Mouse (Mus musculus): ENCODE measurements around the gene Tbc1d10b. TPM values are rescaled to one million over a fixed set of nuclear protein-coding genes. Genes with fewer than 3 reads are reported as not detected.

Tbc1d10b gene
- polyA plus RNA-seq, 1 experiment, result 6.3 TPM

DNA sequence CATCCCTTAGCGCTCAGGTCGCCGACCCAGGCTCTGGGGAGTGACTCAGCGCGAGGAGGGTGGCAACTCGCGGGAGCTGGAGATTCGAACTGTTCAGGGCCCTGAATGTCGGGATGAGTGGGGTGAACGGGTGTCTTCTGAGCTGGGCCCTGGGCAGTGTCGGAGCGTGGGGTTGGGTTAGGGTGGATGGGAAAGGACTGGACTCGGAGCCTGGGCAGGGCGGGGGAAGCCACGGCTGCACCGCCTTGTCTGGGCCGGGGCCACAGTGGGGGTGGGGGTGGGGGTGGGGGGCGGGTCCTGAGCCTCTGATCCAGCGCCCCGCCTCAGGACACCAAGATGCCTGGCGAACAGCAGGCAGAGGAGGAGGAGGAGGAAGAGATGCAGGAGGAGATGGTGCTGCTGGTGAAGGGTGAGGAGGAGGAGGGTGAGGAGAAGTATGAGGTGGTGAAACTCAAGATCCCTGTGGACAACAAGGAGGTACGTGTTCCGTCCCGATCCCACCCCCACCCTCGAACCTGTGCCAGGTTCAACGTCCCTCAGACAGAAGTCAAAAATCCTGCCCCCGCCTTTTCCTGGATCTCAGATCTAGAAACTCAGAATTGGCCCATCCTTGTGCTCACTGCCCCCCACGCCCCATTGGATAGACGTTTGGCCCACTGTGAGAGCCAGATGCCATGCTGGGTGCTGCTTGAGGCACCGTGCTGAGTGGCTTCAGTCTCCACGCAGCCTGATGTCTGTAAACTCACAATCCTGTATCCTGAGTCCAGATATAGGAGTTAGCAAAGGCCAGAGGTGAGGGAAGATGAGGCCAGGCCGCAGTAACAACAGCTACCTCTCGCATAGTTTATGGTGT, 36.6 kb upstream of the Tbc1d10b start:
- no peak for TF ChIP-seq POLR2A (IDR thresholded peaks at IDR 0.05; ENCODE audit: control insufficient read depth, low read depth, low read length)
- TF ChIP-seq CTCF (IDR thresholded peaks at IDR 0.05; ENCODE audit: control insufficient read depth, insufficient read depth, insufficient replicate concordance, low read depth, low read length), result no peak
- H3K4me1 ChIP-seq (ENCODE audit: control insufficient read depth, insufficient read depth, low read length), result peaks cover 11% of the 10 kb centered on the region
- no peaks in the 10 kb centered on the region for H3K27me3 ChIP-seq (ENCODE audit: control insufficient read depth, insufficient read depth, low read length)
- H3K27ac ChIP-seq (ENCODE audit: control insufficient read depth, insufficient read depth, low read depth, low read length), result peak overlapping the region; percentile 90
- H3K4me3 ChIP-seq (ENCODE audit: control insufficient read depth, low read depth, low read length), result peak overlapping the region; percentile 81
- H3K36me3 ChIP-seq (ENCODE audit: control insufficient read depth, insufficient read depth, low read length), result no peaks in the 10 kb centered on the region; the same call in 1 of the 2 replicates

DNA sequence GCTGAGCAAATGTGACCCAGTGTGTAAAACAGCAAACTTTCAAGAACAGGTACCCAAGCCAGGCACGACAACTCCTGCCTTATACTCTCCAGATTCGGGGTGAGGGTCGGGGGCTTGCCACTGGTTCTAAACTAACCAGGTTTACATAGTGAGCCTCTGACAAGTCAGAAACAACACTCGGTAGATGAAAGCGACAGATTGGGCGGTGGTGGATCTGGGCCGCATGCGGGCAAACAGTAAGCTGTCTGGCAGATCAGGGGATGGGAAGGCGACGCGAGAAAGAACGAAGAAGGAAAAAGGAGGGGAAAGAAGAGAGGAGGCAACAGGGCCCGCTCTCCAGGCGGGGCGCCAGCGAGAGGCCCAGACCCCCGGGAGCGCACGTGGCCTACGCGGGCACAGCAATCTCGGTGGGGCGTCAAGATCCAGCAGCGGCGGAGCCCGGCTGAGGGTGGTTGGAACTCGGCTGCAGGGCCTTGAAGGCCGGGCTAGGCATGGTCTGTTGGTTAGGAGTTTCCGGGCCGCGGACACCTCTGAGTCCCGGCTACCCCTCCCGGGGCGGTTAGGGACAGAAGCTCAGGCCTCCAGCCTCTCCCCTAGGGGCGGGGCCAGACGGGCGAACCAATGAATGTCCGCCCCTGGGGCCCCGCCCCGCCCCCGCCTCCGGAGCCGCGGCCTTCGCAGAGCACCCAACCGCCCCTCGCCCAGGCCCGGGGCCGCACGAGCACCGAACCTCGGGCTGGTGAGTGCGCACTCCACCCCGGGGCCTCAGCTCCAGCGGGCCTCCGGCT, 35.8 kb upstream of the Tbc1d10b start, which contains the start of gene Zfp771:
Zfp771 (plus strand) TSS at position 405 of the 788 bp plus-strand sequence.
- Histone ChIP-seq H3K27me3 (ENCODE audit: control insufficient read depth, insufficient read depth, low read length) (no peaks in the 10 kb centered on the region), H3K36me3 (ENCODE audit: control insufficient read depth, insufficient read depth, low read length) (no peaks in the 10 kb centered on the region), H3K27ac (ENCODE audit: control insufficient read depth, insufficient read depth, low read depth, low read length) (peak within 1 kb of the TSS; percentile 90), H3K4me1 (ENCODE audit: control insufficient read depth, insufficient read depth, low read length) (peaks cover 11% of the 10 kb centered on the region), H3K4me3 (ENCODE audit: control insufficient read depth, low read depth, low read length) (peak within 1 kb of the TSS; percentile 83)
- TF ChIP-seq CTCF (IDR thresholded peaks at IDR 0.05; ENCODE audit: control insufficient read depth, insufficient read depth, insufficient replicate concordance, low read depth, low read length) (no peak), POLR2A (IDR thresholded peaks at IDR 0.05; ENCODE audit: control insufficient read depth, low read depth, low read length) (peak; percentile 79)

DNA sequence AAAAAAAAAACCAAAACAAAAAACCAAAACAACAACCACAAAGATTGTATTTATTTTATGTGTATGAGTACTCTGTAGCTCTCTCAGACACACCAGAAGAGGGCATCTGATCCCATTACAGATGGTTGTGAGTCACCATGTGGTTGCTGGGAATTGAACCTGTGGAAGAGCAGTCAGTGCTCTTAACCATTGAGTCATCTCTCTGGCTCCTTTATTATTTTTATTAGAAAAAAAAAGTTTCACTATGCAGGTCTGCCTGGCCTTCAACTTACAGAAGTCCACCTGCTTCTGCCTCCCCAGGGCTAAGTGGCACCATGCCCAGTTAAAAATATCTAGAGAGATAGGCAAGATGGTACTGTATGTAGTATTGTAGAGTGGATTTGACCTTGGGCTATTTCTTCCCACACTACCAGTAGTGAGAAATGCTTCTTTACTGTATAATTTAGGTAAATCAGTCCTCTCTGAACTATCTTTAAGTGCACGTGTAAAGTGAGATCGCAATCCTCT, 35.1 kb upstream of the Tbc1d10b start:
- Histone ChIP-seq H3K27me3 (ENCODE audit: control insufficient read depth, insufficient read depth, low read length) (no peaks in the 10 kb centered on the region), H3K4me3 (ENCODE audit: control insufficient read depth, low read depth, low read length) (peak overlapping the region; percentile 83), H3K36me3 (ENCODE audit: control insufficient read depth, insufficient read depth, low read length) (no peaks in the 10 kb centered on the region), H3K4me1 (ENCODE audit: control insufficient read depth, insufficient read depth, low read length) (peaks cover 11% of the 10 kb centered on the region), H3K27ac (ENCODE audit: control insufficient read depth, insufficient read depth, low read depth, low read length) (peak overlapping the region; percentile 87)
- TF ChIP-seq CTCF (IDR thresholded peaks at IDR 0.05; ENCODE audit: control insufficient read depth, insufficient read depth, insufficient replicate concordance, low read depth, low read length) (no peak), POLR2A (IDR thresholded peaks at IDR 0.05; ENCODE audit: control insufficient read depth, low read depth, low read length) (no peak)

DNA sequence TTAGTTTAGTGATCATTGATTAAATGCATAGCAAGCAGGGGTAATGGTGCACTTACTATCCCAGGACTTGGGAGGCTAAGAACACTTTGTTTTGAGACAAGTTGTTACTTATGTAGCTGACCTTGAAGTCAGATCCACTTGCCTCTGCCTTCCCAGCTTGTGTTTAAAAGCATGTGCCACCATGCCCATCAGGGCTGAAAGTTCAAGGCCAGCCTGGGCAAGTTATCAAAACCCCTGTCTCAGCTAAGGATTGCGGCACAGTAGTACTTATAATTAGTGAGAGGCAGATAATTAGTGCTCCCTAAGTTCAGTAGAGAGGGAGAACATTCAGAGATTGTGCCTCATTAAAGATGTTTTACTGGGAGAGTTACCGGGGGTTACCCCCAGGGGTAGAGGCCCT, 26.5 kb upstream of the Tbc1d10b start:
- peaks cover 4% of the 10 kb centered on the region for H3K4me1 ChIP-seq (ENCODE audit: control insufficient read depth, insufficient read depth, low read length)
- no peaks in the 10 kb centered on the region for H3K27me3 ChIP-seq (ENCODE audit: control insufficient read depth, insufficient read depth, low read length)
- H3K4me3 ChIP-seq (ENCODE audit: control insufficient read depth, low read depth, low read length), result no peak overlapping the region
- H3K36me3 ChIP-seq (ENCODE audit: control insufficient read depth, insufficient read depth, low read length), result no peaks in the 10 kb centered on the region
- TF ChIP-seq POLR2A (IDR thresholded peaks at IDR 0.05; ENCODE audit: control insufficient read depth, low read depth, low read length) (no peak), CTCF (IDR thresholded peaks at IDR 0.05; ENCODE audit: control insufficient read depth, insufficient read depth, insufficient replicate concordance, low read depth, low read length) (no peak)
- no peak overlapping the region for H3K27ac ChIP-seq (ENCODE audit: control insufficient read depth, insufficient read depth, low read depth, low read length)

DNA sequence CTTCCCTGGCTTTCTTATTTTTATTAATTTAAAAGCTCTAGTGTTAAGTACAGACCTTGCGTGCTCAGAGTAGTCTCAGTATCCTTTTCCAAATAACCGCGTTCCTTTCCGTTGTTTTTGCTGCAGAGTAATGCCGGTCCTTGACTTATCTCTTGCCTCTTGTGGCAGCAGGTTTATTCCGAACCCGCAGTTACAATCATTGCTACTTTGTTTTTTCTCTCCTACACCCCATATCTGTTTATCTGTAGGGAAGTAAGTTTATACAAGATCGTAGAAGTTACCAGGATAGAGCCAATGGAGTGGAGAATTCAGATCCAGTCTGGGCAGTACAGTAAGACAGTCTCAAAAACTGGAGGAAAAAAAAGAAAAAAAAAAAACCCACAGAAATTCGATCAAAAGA, 25.5 kb upstream of the Tbc1d10b start:
- Histone ChIP-seq H3K4me3 (ENCODE audit: control insufficient read depth, low read depth, low read length) (peak overlapping the region; percentile 92), H3K36me3 (ENCODE audit: control insufficient read depth, insufficient read depth, low read length) (no peaks in the 10 kb centered on the region), H3K27ac (ENCODE audit: control insufficient read depth, insufficient read depth, low read depth, low read length) (no peak overlapping the region), H3K4me1 (ENCODE audit: control insufficient read depth, insufficient read depth, low read length) (peaks cover 4% of the 10 kb centered on the region), H3K27me3 (ENCODE audit: control insufficient read depth, insufficient read depth, low read length) (no peaks in the 10 kb centered on the region)
- TF ChIP-seq CTCF (IDR thresholded peaks at IDR 0.05; ENCODE audit: control insufficient read depth, insufficient read depth, insufficient replicate concordance, low read depth, low read length), result no peak
- TF ChIP-seq POLR2A (IDR thresholded peaks at IDR 0.05; ENCODE audit: control insufficient read depth, low read depth, low read length), result no peak

DNA sequence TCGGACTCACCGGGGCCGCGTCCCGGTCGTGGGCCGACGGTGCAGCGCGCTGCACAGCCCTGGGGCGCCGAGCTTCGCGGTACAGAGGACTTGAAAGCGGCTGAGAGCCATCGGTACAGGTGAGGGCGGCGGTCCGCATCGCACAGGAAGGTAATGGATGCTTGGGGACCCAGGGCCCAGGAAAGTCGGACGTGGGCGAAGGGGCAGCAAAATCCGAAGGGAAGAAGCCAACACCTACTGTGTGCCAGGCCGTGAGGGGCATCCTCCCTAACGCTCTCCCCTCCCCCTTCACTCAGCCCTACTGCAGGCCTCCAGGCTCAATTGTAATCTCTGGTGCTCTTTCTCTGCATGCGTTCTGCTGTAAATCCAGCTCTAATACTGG, 25.1 kb upstream of the Tbc1d10b start:
- no peaks in the 10 kb centered on the region for H3K36me3 ChIP-seq (ENCODE audit: control insufficient read depth, insufficient read depth, low read length)
- H3K27me3 ChIP-seq (ENCODE audit: control insufficient read depth, insufficient read depth, low read length), result no peaks in the 10 kb centered on the region
- H3K27ac ChIP-seq (ENCODE audit: control insufficient read depth, insufficient read depth, low read depth, low read length), result peak overlapping the region; percentile 81
- peak overlapping the region; percentile 92 for H3K4me3 ChIP-seq (ENCODE audit: control insufficient read depth, low read depth, low read length)
- TF ChIP-seq POLR2A (IDR thresholded peaks at IDR 0.05; ENCODE audit: control insufficient read depth, low read depth, low read length), result no peak; the same call in 1 of the 2 replicates
- TF ChIP-seq CTCF (IDR thresholded peaks at IDR 0.05; ENCODE audit: control insufficient read depth, insufficient read depth, insufficient replicate concordance, low read depth, low read length), result no peak
- H3K4me1 ChIP-seq (ENCODE audit: control insufficient read depth, insufficient read depth, low read length), result peaks cover 4% of the 10 kb centered on the region
